Mouse (Mus musculus): ENCODE results near the gene Nrp1. TPM values are rescaled to one million over a fixed set of nuclear protein-coding genes. Genes with fewer than 3 reads are reported as not detected.

Nrp1 gene
- polyA plus RNA-seq, 1 experiment from 2014 or later: 55.9 TPM

- Histone ChIP-seq H3K36me3 (ENCODE audit: poor library complexity, severe bottlenecking) (peaks cover 12% of the 10 kb centered on the region), H3K9me3 (replicated peaks) (no peaks in the 10 kb centered on the region), H3K4me2 (no peak overlapping the region), H3K27ac (no peak overlapping the region), H3K27me3 (no peaks in the 10 kb centered on the region), H3K9ac (no peak overlapping the region), H3K4me1 (peaks cover 5% of the 10 kb centered on the region; the same call in 1 of the 2 replicates), H3K4me3 (no peak overlapping the region)
- no peak for ATAC-seq
- WGBS: 84% methylated on average over 5 of the region's 5 CpGs
These were observed 115.2 kb downstream of the Nrp1 start for GRCm38 (mm10) chr8:128473456-128474239.

GRCm38 (mm10) chr8:128474614-128475013 lies 116.2 kb downstream of the Nrp1 start:
- 61% methylated on average over 2 of the region's 2 CpGs for WGBS
- no peak overlapping the region for H3K4me3 ChIP-seq
- no peaks in the 10 kb centered on the region for H3K9me3 ChIP-seq (replicated peaks)
- H3K9ac ChIP-seq: no peak overlapping the region
- no peak for ATAC-seq
- peaks cover 11% of the 10 kb centered on the region for H3K36me3 ChIP-seq (ENCODE audit: poor library complexity, severe bottlenecking)
- no peak overlapping the region for H3K4me2 ChIP-seq
- no peaks in the 10 kb centered on the region for H3K27me3 ChIP-seq
- H3K27ac ChIP-seq: no peak overlapping the region
- peaks cover 5% of the 10 kb centered on the region; the same call in 1 of the 2 replicates for H3K4me1 ChIP-seq

GRCm38 (mm10) chr8:128476206-128476605 lies 117.8 kb downstream of the Nrp1 start:
- Histone ChIP-seq H3K4me2 (no peak overlapping the region), H3K9me3 (replicated peaks) (no peaks in the 10 kb centered on the region), H3K27me3 (no peaks in the 10 kb centered on the region), H3K9ac (no peak overlapping the region), H3K4me1 (peaks cover 5% of the 10 kb centered on the region; the same call in 1 of the 2 replicates), H3K36me3 (ENCODE audit: poor library complexity, severe bottlenecking) (peaks cover 5% of the 10 kb centered on the region; the same call in 1 of the 2 replicates), H3K4me3 (no peak overlapping the region), H3K27ac (no peak overlapping the region)
- 64% methylated on average over 1 of the region's 1 CpGs for WGBS
- no peak for ATAC-seq

- no peak overlapping the region for H3K4me2 ChIP-seq
- ATAC-seq: no peak
- no peak overlapping the region for H3K27ac ChIP-seq
- no peaks in the 10 kb centered on the region for H3K27me3 ChIP-seq
- H3K36me3 ChIP-seq (ENCODE audit: poor library complexity, severe bottlenecking): peaks cover 3% of the 10 kb centered on the region; the same call in 1 of the 2 replicates
- no peak overlapping the region for H3K4me3 ChIP-seq
- H3K4me1 ChIP-seq: peaks cover 5% of the 10 kb centered on the region; the same call in 1 of the 2 replicates
- no peaks in the 10 kb centered on the region for H3K9me3 ChIP-seq (replicated peaks)
- no peak overlapping the region for H3K9ac ChIP-seq
- WGBS: 76% methylated on average over 4 of the region's 4 CpGs
These were observed 119.6 kb downstream of the Nrp1 start for GRCm38 (mm10) chr8:128478017-128478416.

- ATAC-seq: no peak
- H3K4me3 ChIP-seq: no peak overlapping the region
- 0 out of 2 replicates have a peak, but pooled peaks cover 3% of the 10 kb centered on the region for H3K36me3 ChIP-seq (ENCODE audit: poor library complexity, severe bottlenecking)
- peaks cover 5% of the 10 kb centered on the region; the same call in 1 of the 2 replicates for H3K4me1 ChIP-seq
- no peaks in the 10 kb centered on the region for H3K9me3 ChIP-seq (replicated peaks)
- H3K27ac ChIP-seq: no peak overlapping the region
- 62% methylated on average over 5 of the region's 5 CpGs for WGBS
- no peaks in the 10 kb centered on the region for H3K27me3 ChIP-seq
- no peak overlapping the region for H3K9ac ChIP-seq
- H3K4me2 ChIP-seq: no peak overlapping the region
These were observed 121.1 kb downstream of the Nrp1 start for GRCm38 (mm10) chr8:128479309-128480013.

GRCm38 (mm10) chr8:128480896-128481665 lies 122.7 kb downstream of the Nrp1 start:
- no peak for ATAC-seq
- Histone ChIP-seq H3K4me2 (no peak overlapping the region), H3K4me3 (no peak overlapping the region), H3K9ac (no peak overlapping the region), H3K9me3 (replicated peaks) (no peaks in the 10 kb centered on the region), H3K27me3 (peaks cover 3% of the 10 kb centered on the region; the same call in 1 of the 2 replicates), H3K27ac (no peak overlapping the region), H3K36me3 (ENCODE audit: poor library complexity, severe bottlenecking) (0 out of 2 replicates have a peak, but pooled peaks cover 3% of the 10 kb centered on the region), H3K4me1 (peaks cover 5% of the 10 kb centered on the region; the same call in 1 of the 2 replicates)
- WGBS: 79% methylated on average over 8 of the region's 8 CpGs

- Histone ChIP-seq H3K9ac (no peak overlapping the region), H3K4me2 (no peak overlapping the region), H3K27me3 (peaks cover 8% of the 10 kb centered on the region; the same call in 1 of the 2 replicates), H3K36me3 (ENCODE audit: poor library complexity, severe bottlenecking) (no peaks in the 10 kb centered on the region), H3K4me1 (peaks cover 13% of the 10 kb centered on the region), H3K4me3 (no peak overlapping the region), H3K9me3 (replicated peaks) (no peaks in the 10 kb centered on the region), H3K27ac (no peak overlapping the region)
- ATAC-seq: no peak
- WGBS: 66% methylated on average over 3 of the region's 3 CpGs
These were observed 124.9 kb downstream of the Nrp1 start for GRCm38 (mm10) chr8:128483344-128483743.

- no peak overlapping the region for H3K27ac ChIP-seq
- H3K4me3 ChIP-seq: no peak overlapping the region
- 97% methylated on average over 1 of the region's 1 CpGs for WGBS
- H3K36me3 ChIP-seq (ENCODE audit: poor library complexity, severe bottlenecking): no peaks in the 10 kb centered on the region
- peaks cover 14% of the 10 kb centered on the region for H3K4me1 ChIP-seq
- peaks cover 17% of the 10 kb centered on the region; the same call in 1 of the 2 replicates for H3K27me3 ChIP-seq
- no peak for ATAC-seq
- no peak overlapping the region for H3K4me2 ChIP-seq
- H3K9ac ChIP-seq: no peak overlapping the region
- no peaks in the 10 kb centered on the region for H3K9me3 ChIP-seq (replicated peaks)
These were observed 126.3 kb downstream of the Nrp1 start for GRCm38 (mm10) chr8:128484720-128485124.

GRCm38 (mm10) chr8:128486043-128486442 lies 127.6 kb downstream of the Nrp1 start:
- Histone ChIP-seq H3K4me1 (peaks cover 14% of the 10 kb centered on the region), H3K36me3 (ENCODE audit: poor library complexity, severe bottlenecking) (no peaks in the 10 kb centered on the region), H3K27ac (no peak overlapping the region), H3K4me2 (no peak overlapping the region), H3K4me3 (no peak overlapping the region), H3K27me3 (peaks cover 17% of the 10 kb centered on the region; the same call in 1 of the 2 replicates), H3K9ac (no peak overlapping the region), H3K9me3 (replicated peaks) (no peaks in the 10 kb centered on the region)
- WGBS: 76% methylated on average over 2 of the region's 2 CpGs
- ATAC-seq: no peak

- Histone ChIP-seq H3K27me3 (peaks cover 17% of the 10 kb centered on the region; the same call in 1 of the 2 replicates), H3K4me3 (no peak overlapping the region), H3K27ac (no peak overlapping the region), H3K9me3 (replicated peaks) (no peaks in the 10 kb centered on the region), H3K4me1 (peaks cover 14% of the 10 kb centered on the region), H3K9ac (no peak overlapping the region), H3K4me2 (no peak overlapping the region), H3K36me3 (ENCODE audit: poor library complexity, severe bottlenecking) (no peaks in the 10 kb centered on the region)
- 0 out of 2 replicates have a peak, but pooled peaks have one; percentile 34 for ATAC-seq
- WGBS: 9% methylated on average over 10 of the region's 10 CpGs
These were observed 129.8 kb downstream of the Nrp1 start for GRCm38 (mm10) chr8:128487966-128488931.

- no peak for ATAC-seq
These were observed 130.9 kb downstream of the Nrp1 start for GRCm38 (mm10) chr8:128489351-128489750.

More at GRCm38 (mm10) chr8:128489351-128489750, 130.9 kb downstream of the Nrp1 start:
- WGBS: 90% methylated on average over 1 of the region's 1 CpGs
- no peak overlapping the region for H3K4me2 ChIP-seq
- no peak overlapping the region for H3K9ac ChIP-seq
- no peaks in the 10 kb centered on the region for H3K9me3 ChIP-seq (replicated peaks)
- peaks cover 14% of the 10 kb centered on the region for H3K4me1 ChIP-seq
- peaks cover 17% of the 10 kb centered on the region; the same call in 1 of the 2 replicates for H3K27me3 ChIP-seq
- no peaks in the 10 kb centered on the region for H3K36me3 ChIP-seq (ENCODE audit: poor library complexity, severe bottlenecking)
- no peak overlapping the region for H3K27ac ChIP-seq
- H3K4me3 ChIP-seq: no peak overlapping the region

Measured in forebrain, embryonic 13.5 days (tissue).